ENCODE assay signal across 13 mouse cellular contexts in genomic region chr1:171320151-171320550, GRCm38 (mm10). TPM values are rescaled to one million over a fixed set of nuclear protein-coding genes. Genes with fewer than 3 reads are reported as not detected.
DNase-seq lines count a peak whose midpoint lies in the region; ATAC-seq lines count a peak whose summit lies in the region.
"Had no signal": no experiment of that assay in that cellular context is flagged by ENCODE, and none has a peak within 500 bp of the region (broad histone marks: within the 10 kb centered on the region; RNA-seq: fewer than 3 reads in every experiment).

No protein-coding gene starts in this region.

- ATAC-seq in lung, embryonic 16.5 days (ENCODE audit: low read depth), result no peak
- no peak for ATAC-seq in hindbrain, embryonic 13.5 days (ENCODE audit: low FRiP score)
- no peak for ATAC-seq in stomach, embryonic 16.5 days (ENCODE audit: insufficient read depth, low FRiP score)
- no peak for ATAC-seq in erythroid progenitor cell, adult 5-6 weeks (replicated peaks; ENCODE audit: low FRiP score, poor library complexity, severe bottlenecking)
- ATAC-seq: forebrain, embryonic 16.5 days; inflammation-experienced regulatory T-cells, adult 6 months had no signal

- WGBS in heart, embryonic 10.5 days, result 12% methylated on average over 5 of the region's 5 CpGs
- WGBS in lung, embryonic 16.5 days, result 21% methylated on average over 5 of the region's 5 CpGs
- WGBS in hindbrain, embryonic 13.5 days, result 18% methylated on average over 5 of the region's 5 CpGs
- 26% methylated on average over 5 of the region's 5 CpGs for WGBS in stomach, embryonic 16.5 days

- no peak overlapping the region for H3K27ac ChIP-seq in heart, embryonic 10.5 days
- no peak overlapping the region for H3K27ac ChIP-seq in lung, embryonic 16.5 days (ENCODE audit: low read length)
- no peak overlapping the region for H3K27ac ChIP-seq in hindbrain, embryonic 13.5 days
- H3K27ac ChIP-seq in stomach, embryonic 16.5 days (ENCODE audit: low read length), result no peak overlapping the region

- no peaks in the 10 kb centered on the region for H3K27me3 ChIP-seq in heart, embryonic 10.5 days (ENCODE audit: insufficient read depth, poor library complexity, severe bottlenecking)
- H3K27me3 ChIP-seq in lung, embryonic 16.5 days (ENCODE audit: control insufficient read depth, insufficient read depth, low read depth, low read length), result no peaks in the 10 kb centered on the region
- no peaks in the 10 kb centered on the region for H3K27me3 ChIP-seq in hindbrain, embryonic 13.5 days
- no peaks in the 10 kb centered on the region for H3K27me3 ChIP-seq in stomach, embryonic 16.5 days (ENCODE audit: control insufficient read depth, insufficient read depth, low read length)

- intact Hi-C loops in heart, postnatal 36 days (cut with DNase I), result loop anchor here (5.0 kb wide), 2 partner anchors 157 to 247 kb away; no protein-coding TSS in a partner anchor

- DNase-seq in heart, embryonic 10.5 days (ENCODE audit: low spot score), result no peak
- DNase-seq in heart, postnatal 36 days, result no peak
- no peak for DNase-seq in lung, adult 18-20 months
- no peak for DNase-seq in ovary, postnatal 14 days (ENCODE audit: low spot score)
- DNase-seq: lung, postnatal 36 days; thymus, postnatal 14 days had no signal

- H3K4me2 ChIP-seq in lung, embryonic 16.5 days (ENCODE audit: low read depth, low read length), result no peak overlapping the region; the same call in 1 of the 2 replicates
- no peak overlapping the region for H3K4me2 ChIP-seq in hindbrain, embryonic 13.5 days
- 0 out of 2 replicates have a peak overlapping the region, but pooled peaks have one; percentile 19 for H3K4me2 ChIP-seq in stomach, embryonic 16.5 days (ENCODE audit: low read depth, low read length)

- H3K9ac ChIP-seq in lung, embryonic 16.5 days (ENCODE audit: low read length), result 0 out of 2 replicates have a peak overlapping the region, but pooled peaks have one; percentile 15
- no peak overlapping the region for H3K9ac ChIP-seq in hindbrain, embryonic 13.5 days
- H3K9ac ChIP-seq in stomach, embryonic 16.5 days (ENCODE audit: low read length), result no peak overlapping the region

- H3K4me3 ChIP-seq in heart, embryonic 10.5 days, result peak overlapping the region; percentile 33
- no peak overlapping the region for H3K4me3 ChIP-seq in lung, embryonic 16.5 days (ENCODE audit: low read length)
- peak overlapping the region; percentile 7; the same call in 1 of the 2 replicates for H3K4me3 ChIP-seq in hindbrain, embryonic 13.5 days
- 0 out of 2 replicates have a peak overlapping the region, but pooled peaks have one; percentile 8 for H3K4me3 ChIP-seq in stomach, embryonic 16.5 days (replicated peaks; ENCODE audit: low read length)
- H3K4me3 ChIP-seq: myocyte had no signal

- peaks cover 3% of the 10 kb centered on the region for H3K4me1 ChIP-seq in heart, embryonic 10.5 days
- H3K4me1 ChIP-seq in lung, embryonic 16.5 days (replicated peaks; ENCODE audit: control insufficient read depth, insufficient read depth, low read length), result no peaks in the 10 kb centered on the region
- H3K4me1 ChIP-seq in hindbrain, embryonic 13.5 days (replicated peaks), result no peaks in the 10 kb centered on the region
- H3K4me1 ChIP-seq in stomach, embryonic 16.5 days (ENCODE audit: control insufficient read depth, insufficient read depth, low read length), result peaks cover 6% of the 10 kb centered on the region; the same call in 1 of the 2 replicates

- H3K36me3 ChIP-seq in heart, embryonic 10.5 days, result peaks cover 4% of the 10 kb centered on the region; the same call in 1 of the 2 replicates
- no peaks in the 10 kb centered on the region for H3K36me3 ChIP-seq in lung, embryonic 16.5 days (ENCODE audit: control insufficient read depth, insufficient read depth, low read length)
- no peaks in the 10 kb centered on the region for H3K36me3 ChIP-seq in hindbrain, embryonic 13.5 days
- H3K36me3 ChIP-seq in stomach, embryonic 16.5 days (ENCODE audit: control insufficient read depth, insufficient read depth, low read length), result no peaks in the 10 kb centered on the region

- no peaks in the 10 kb centered on the region for H3K9me3 ChIP-seq in heart, embryonic 10.5 days
- no peaks in the 10 kb centered on the region for H3K9me3 ChIP-seq in lung, embryonic 16.5 days (ENCODE audit: control insufficient read depth, low read length)
- no peaks in the 10 kb centered on the region for H3K9me3 ChIP-seq in hindbrain, embryonic 13.5 days
- no peaks in the 10 kb centered on the region for H3K9me3 ChIP-seq in stomach, embryonic 16.5 days (replicated peaks; ENCODE audit: control insufficient read depth, low read length)

RNA-seq across cellular contexts. Expression of gene Dedd, which starts 8.8 kb away (rescaled TPM):
- 40.8 and 43.8 TPM in 2 replicates for polyA plus RNA-seq in heart, embryonic 10.5 days (2016; fragmentation: Nextera tagmentation; extraction: Ambion mirVana)
- 10 to 100 TPM; 21.3 to 24.2 TPM for total RNA-seq in heart, postnatal 36 days (2021)
- polyA plus RNA-seq in lung, embryonic 16.5 days (2015; fragmentation: Nextera tagmentation; extraction: Ambion mirVana), result 52.0 and 52.1 TPM in 2 replicates
- 51.6 and 52.3 TPM in 2 replicates for polyA plus RNA-seq in hindbrain, embryonic 13.5 days (2015; fragmentation: Nextera tagmentation; extraction: Ambion mirVana)
- 48.0 and 54.7 TPM in 2 replicates for polyA plus RNA-seq in stomach, embryonic 16.5 days (2015; fragmentation: Nextera tagmentation; extraction: Ambion mirVana)
- total RNA-seq in erythroid progenitor cell, adult 5-6 weeks (2015; ENCODE audit: low replicate concordance), result 13.4 and 28.8 TPM in 2 replicates
- 3.3 and 6.5 TPM in 2 replicates for total RNA-seq in erythroid progenitor cell, adult 5-6 weeks (2017; ENCODE audit: low replicate concordance)

RNA-seq across cellular contexts. Expression of gene Nit1, which starts 25.3 kb away (rescaled TPM):
- polyA plus RNA-seq in heart, embryonic 10.5 days (2016; fragmentation: Nextera tagmentation; extraction: Ambion mirVana), result 37.5 and 39.3 TPM in 2 replicates
- total RNA-seq in heart, postnatal 36 days (2021), result 10 to 100 TPM; 27.7 to 28.4 TPM
- 43.5 and 44.9 TPM in 2 replicates for polyA plus RNA-seq in lung, embryonic 16.5 days (2015; fragmentation: Nextera tagmentation; extraction: Ambion mirVana)
- polyA plus RNA-seq in hindbrain, embryonic 13.5 days (2015; fragmentation: Nextera tagmentation; extraction: Ambion mirVana), result 54.8 and 59.7 TPM in 2 replicates
- 49.6 and 51.3 TPM in 2 replicates for polyA plus RNA-seq in stomach, embryonic 16.5 days (2015; fragmentation: Nextera tagmentation; extraction: Ambion mirVana)
- 6.7 and 10.8 TPM in 2 replicates for total RNA-seq in erythroid progenitor cell, adult 5-6 weeks (2015; ENCODE audit: low replicate concordance)
- total RNA-seq in erythroid progenitor cell, adult 5-6 weeks (2017; ENCODE audit: low replicate concordance), result 11.6 and 24.5 TPM in 2 replicates

RNA-seq across cellular contexts. Expression of gene Pfdn2, which starts 25.3 kb away (rescaled TPM):
- 109 and 150 TPM in 2 replicates for polyA plus RNA-seq in heart, embryonic 10.5 days (2016; fragmentation: Nextera tagmentation; extraction: Ambion mirVana)
- total RNA-seq in heart, postnatal 36 days (2021), result 10 to 100 TPM; 79.4 to 95.6 TPM
- polyA plus RNA-seq in lung, embryonic 16.5 days (2015; fragmentation: Nextera tagmentation; extraction: Ambion mirVana), result 86.4 and 99.8 TPM in 2 replicates
- polyA plus RNA-seq in hindbrain, embryonic 13.5 days (2015; fragmentation: Nextera tagmentation; extraction: Ambion mirVana), result 164 and 169 TPM in 2 replicates
- 81.2 and 109 TPM in 2 replicates for polyA plus RNA-seq in stomach, embryonic 16.5 days (2015; fragmentation: Nextera tagmentation; extraction: Ambion mirVana)
- total RNA-seq in erythroid progenitor cell, adult 5-6 weeks (2015; ENCODE audit: low replicate concordance), result 10.1 and 22.0 TPM in 2 replicates
- total RNA-seq in erythroid progenitor cell, adult 5-6 weeks (2017; ENCODE audit: low replicate concordance), result 9.0 and 10.1 TPM in 2 replicates

RNA-seq across cellular contexts. Expression of gene Ufc1, which starts 25.3 kb away (rescaled TPM):
- 86.8 and 92.0 TPM in 2 replicates for polyA plus RNA-seq in heart, embryonic 10.5 days (2016; fragmentation: Nextera tagmentation; extraction: Ambion mirVana)
- total RNA-seq in heart, postnatal 36 days (2021), result 10 to 100 TPM; 84.9 to 88.8 TPM
- 109 and 111 TPM in 2 replicates for polyA plus RNA-seq in lung, embryonic 16.5 days (2015; fragmentation: Nextera tagmentation; extraction: Ambion mirVana)
- polyA plus RNA-seq in hindbrain, embryonic 13.5 days (2015; fragmentation: Nextera tagmentation; extraction: Ambion mirVana), result 125 and 128 TPM in 2 replicates
- 100 and 113 TPM in 2 replicates for polyA plus RNA-seq in stomach, embryonic 16.5 days (2015; fragmentation: Nextera tagmentation; extraction: Ambion mirVana)
- total RNA-seq in erythroid progenitor cell, adult 5-6 weeks (2015; ENCODE audit: low replicate concordance), result 26.8 and 39.3 TPM in 2 replicates
- total RNA-seq in erythroid progenitor cell, adult 5-6 weeks (2017; ENCODE audit: low replicate concordance), result 1.7 and 14.2 TPM in 2 replicates

RNA-seq across cellular contexts. Expression of gene Usp21, which starts 32.4 kb away (rescaled TPM):
- 58.5 and 74.8 TPM in 2 replicates for polyA plus RNA-seq in heart, embryonic 10.5 days (2016; fragmentation: Nextera tagmentation; extraction: Ambion mirVana)
- 10 to 100 TPM; 22.1 to 22.3 TPM for total RNA-seq in heart, postnatal 36 days (2021)
- 69.8 and 76.0 TPM in 2 replicates for polyA plus RNA-seq in lung, embryonic 16.5 days (2015; fragmentation: Nextera tagmentation; extraction: Ambion mirVana)
- 106 and 107 TPM in 2 replicates for polyA plus RNA-seq in hindbrain, embryonic 13.5 days (2015; fragmentation: Nextera tagmentation; extraction: Ambion mirVana)
- polyA plus RNA-seq in stomach, embryonic 16.5 days (2015; fragmentation: Nextera tagmentation; extraction: Ambion mirVana), result 54.9 and 59.1 TPM in 2 replicates
- 39.0 and 64.9 TPM in 2 replicates for total RNA-seq in erythroid progenitor cell, adult 5-6 weeks (2015; ENCODE audit: low replicate concordance)
- 18.5 and 33.2 TPM in 2 replicates for total RNA-seq in erythroid progenitor cell, adult 5-6 weeks (2017; ENCODE audit: low replicate concordance)
